Mouse (Mus musculus): ENCODE data around the gene Imp3. TPM values are rescaled to one million over a fixed set of nuclear protein-coding genes. Genes with fewer than 3 reads are reported as not detected.
"Not testable (repeated sequence)": the region's sequence is repeated elsewhere in the genome, so short reads cannot be mapped to it uniquely, and the experiment has no call there.

Gene Imp3
- polyA plus RNA-seq, 1 experiment from 2014 or later = 76.8 TPM

DNA sequence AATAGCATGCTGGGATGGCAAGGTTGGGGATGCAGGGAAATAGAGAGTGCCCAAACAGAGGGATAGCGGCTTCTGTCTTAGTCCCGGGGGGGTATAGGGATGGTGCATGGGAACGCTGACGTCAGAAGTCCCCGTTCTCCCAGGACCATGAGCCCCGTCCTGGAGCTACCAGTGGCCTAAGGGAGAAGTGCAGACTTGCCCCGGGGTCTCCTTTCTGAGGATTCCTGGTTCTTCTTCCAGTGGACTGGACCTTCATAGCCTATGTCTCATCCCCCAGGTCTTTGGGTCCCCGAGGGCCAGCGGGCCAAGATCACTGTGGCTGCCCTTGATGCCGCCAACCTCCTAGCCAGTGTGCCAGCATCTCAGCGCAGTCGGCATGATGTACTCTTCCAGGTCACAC is 40.5 kb upstream of the Imp3 start:
- ATAC-seq (ENCODE audit: insufficient number of reproducible peaks, insufficient read depth, low FRiP score, low read depth) = no peak
- Histone ChIP-seq H3K4me3 (ENCODE audit: low read depth, low read length) (no peak overlapping the region), H3K4me1 (ENCODE audit: control insufficient read depth, insufficient read depth, low read length) (0 out of 2 replicates have a peak, but pooled peaks cover 5% of the 10 kb centered on the region), H3K4me2 (replicated peaks; ENCODE audit: low read depth, low read length) (no peak overlapping the region), H3K27ac (ENCODE audit: low read length) (no peak overlapping the region), H3K9me3 (ENCODE audit: control insufficient read depth, low read depth, low read length) (no peaks in the 10 kb centered on the region), H3K27me3 (ENCODE audit: control insufficient read depth, insufficient read depth, low read length) (no peaks in the 10 kb centered on the region), H3K36me3 (ENCODE audit: control insufficient read depth, insufficient read depth, low read length) (peaks cover 8% of the 10 kb centered on the region), H3K9ac (replicated peaks; ENCODE audit: low read depth, low read length) (no peak overlapping the region)
- 92% methylated on average over 12 of the region's 12 CpGs for WGBS

DNA sequence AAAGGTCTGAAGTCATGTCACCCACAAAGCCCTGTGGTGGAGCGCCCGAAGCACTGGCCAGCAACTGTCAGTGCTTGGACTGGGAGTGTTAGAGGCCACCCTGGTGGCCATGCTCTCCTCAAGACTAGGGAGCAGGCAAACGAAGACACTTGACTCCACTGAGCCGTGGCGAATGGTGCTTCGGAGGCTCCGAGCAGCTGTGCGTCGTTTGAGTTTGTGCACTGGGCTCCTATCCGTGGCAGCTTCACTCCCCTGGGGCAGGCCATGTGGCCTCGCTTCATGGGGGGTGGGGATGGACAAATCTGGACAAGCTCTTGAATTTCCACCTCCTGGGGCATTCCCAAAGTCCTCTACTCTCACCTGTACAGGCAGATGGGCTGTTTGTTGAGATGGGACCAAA is 37.9 kb upstream of the Imp3 start:
- H3K27ac ChIP-seq (ENCODE audit: low read length) = no peak overlapping the region
- no peaks in the 10 kb centered on the region for H3K36me3 ChIP-seq (ENCODE audit: control insufficient read depth, insufficient read depth, low read length)
- ATAC-seq (ENCODE audit: insufficient number of reproducible peaks, insufficient read depth, low FRiP score, low read depth) = no peak
- no peaks in the 10 kb centered on the region for H3K4me1 ChIP-seq (ENCODE audit: control insufficient read depth, insufficient read depth, low read length)
- no peak overlapping the region for H3K9ac ChIP-seq (replicated peaks; ENCODE audit: low read depth, low read length)
- H3K9me3 ChIP-seq (ENCODE audit: control insufficient read depth, low read depth, low read length) = no peaks in the 10 kb centered on the region
- no peak overlapping the region for H3K4me3 ChIP-seq (ENCODE audit: low read depth, low read length)
- WGBS = 83% methylated on average over 11 of the region's 11 CpGs
- H3K4me2 ChIP-seq (replicated peaks; ENCODE audit: low read depth, low read length) = no peak overlapping the region
- no peaks in the 10 kb centered on the region for H3K27me3 ChIP-seq (ENCODE audit: control insufficient read depth, insufficient read depth, low read length)

DNA sequence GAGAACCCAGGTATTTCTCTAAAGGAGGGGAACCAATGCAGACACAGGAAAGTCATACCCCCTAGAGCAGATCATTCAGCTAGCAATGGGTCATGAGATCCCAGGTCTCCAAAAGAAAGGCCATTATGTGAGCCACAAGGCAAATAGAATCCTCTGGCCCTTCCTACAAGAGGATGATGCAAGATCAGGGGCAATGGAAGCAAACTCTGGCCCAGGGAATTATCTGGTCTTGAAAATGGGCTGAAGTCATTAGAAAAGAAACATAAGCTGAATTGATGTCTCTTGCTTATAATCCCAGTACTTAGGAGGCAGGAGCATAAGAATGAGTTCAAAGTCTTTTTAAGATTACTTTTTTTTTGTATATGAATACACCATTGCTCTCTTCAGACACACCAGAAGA is 37.2 kb upstream of the Imp3 start:
- H3K27ac ChIP-seq (ENCODE audit: low read length) = no peak overlapping the region; the same call in 1 of the 2 replicates

DNA sequence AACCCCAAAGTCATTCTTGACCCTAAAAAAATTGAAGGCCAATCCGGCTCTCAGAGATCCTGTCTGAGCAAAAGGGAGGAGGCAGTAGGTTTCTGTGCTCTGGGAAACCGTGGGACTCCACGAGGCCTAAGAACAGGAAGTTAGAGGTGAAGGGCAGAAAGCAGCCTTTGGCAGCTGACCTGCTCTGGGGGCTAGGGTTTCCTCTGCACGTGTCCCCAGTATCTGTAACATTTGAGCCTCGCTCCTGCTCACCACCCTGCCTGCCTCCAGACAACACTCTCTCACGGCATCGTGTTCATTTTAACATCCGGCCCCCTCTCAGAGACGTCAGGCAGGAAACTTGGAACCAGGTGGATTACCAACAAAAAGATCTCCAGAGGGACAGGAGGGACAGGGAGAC is 36.7 kb upstream of the Imp3 start:
- Histone ChIP-seq H3K4me1 (ENCODE audit: control insufficient read depth, insufficient read depth, low read length) (no peaks in the 10 kb centered on the region), H3K4me2 (replicated peaks; ENCODE audit: low read depth, low read length) (no peak overlapping the region), H3K4me3 (ENCODE audit: low read depth, low read length) (no peak overlapping the region), H3K36me3 (ENCODE audit: control insufficient read depth, insufficient read depth, low read length) (no peaks in the 10 kb centered on the region), H3K9ac (replicated peaks; ENCODE audit: low read depth, low read length) (no peak overlapping the region), H3K27ac (ENCODE audit: low read length) (no peak overlapping the region; the same call in 1 of the 2 replicates), H3K9me3 (ENCODE audit: control insufficient read depth, low read depth, low read length) (no peaks in the 10 kb centered on the region), H3K27me3 (ENCODE audit: control insufficient read depth, insufficient read depth, low read length) (no peaks in the 10 kb centered on the region)
- WGBS = 33% methylated on average over 9 of the region's 9 CpGs
- no peak for ATAC-seq (ENCODE audit: insufficient number of reproducible peaks, insufficient read depth, low FRiP score, low read depth)

More for the DNA sequence above, 37.2 kb upstream of the Imp3 start:
- no peak for ATAC-seq (ENCODE audit: insufficient number of reproducible peaks, insufficient read depth, low FRiP score, low read depth)
- no peaks in the 10 kb centered on the region for H3K9me3 ChIP-seq (ENCODE audit: control insufficient read depth, low read depth, low read length)
- H3K4me1 ChIP-seq (ENCODE audit: control insufficient read depth, insufficient read depth, low read length) = no peaks in the 10 kb centered on the region
- no peak overlapping the region for H3K4me3 ChIP-seq (ENCODE audit: low read depth, low read length)
- H3K4me2 ChIP-seq (replicated peaks; ENCODE audit: low read depth, low read length) = no peak overlapping the region
- H3K36me3 ChIP-seq (ENCODE audit: control insufficient read depth, insufficient read depth, low read length) = no peaks in the 10 kb centered on the region
- H3K9ac ChIP-seq (replicated peaks; ENCODE audit: low read depth, low read length) = no peak overlapping the region
- H3K27me3 ChIP-seq (ENCODE audit: control insufficient read depth, insufficient read depth, low read length) = no peaks in the 10 kb centered on the region

DNA sequence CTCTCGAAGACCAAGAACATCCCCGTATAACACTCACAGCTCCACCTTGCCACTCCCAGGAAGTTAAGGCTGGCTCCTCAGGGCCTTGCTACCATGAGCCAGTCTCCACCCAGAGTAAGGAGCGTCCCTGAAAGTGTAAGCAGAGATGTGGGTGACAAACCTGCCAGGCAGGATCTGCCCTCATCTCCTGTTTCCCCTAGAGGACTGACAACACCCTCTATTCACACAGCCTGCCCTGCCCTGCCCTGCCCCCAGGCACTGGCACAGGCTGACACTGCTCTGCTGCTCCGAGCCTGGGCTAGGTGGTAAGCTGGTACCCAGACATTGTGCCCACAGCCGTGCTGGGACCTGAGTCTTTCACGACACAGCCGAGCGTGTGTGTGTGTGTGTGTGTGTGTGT is 36.1 kb upstream of the Imp3 start:
- Histone ChIP-seq H3K36me3 (ENCODE audit: control insufficient read depth, insufficient read depth, low read length) (no peaks in the 10 kb centered on the region), H3K9ac (replicated peaks; ENCODE audit: low read depth, low read length) (no peak overlapping the region), H3K4me3 (ENCODE audit: low read depth, low read length) (no peak overlapping the region), H3K27ac (ENCODE audit: low read length) (0 out of 2 replicates have a peak overlapping the region, but pooled peaks have one; percentile 52), H3K4me1 (ENCODE audit: control insufficient read depth, insufficient read depth, low read length) (no peaks in the 10 kb centered on the region), H3K4me2 (replicated peaks; ENCODE audit: low read depth, low read length) (no peak overlapping the region), H3K27me3 (ENCODE audit: control insufficient read depth, insufficient read depth, low read length) (no peaks in the 10 kb centered on the region), H3K9me3 (ENCODE audit: control insufficient read depth, low read depth, low read length) (no peaks in the 10 kb centered on the region)
- peak; percentile 73 for ATAC-seq (ENCODE audit: insufficient number of reproducible peaks, insufficient read depth, low FRiP score, low read depth)
- WGBS = 58% methylated on average over 7 of the region's 8 CpGs

DNA sequence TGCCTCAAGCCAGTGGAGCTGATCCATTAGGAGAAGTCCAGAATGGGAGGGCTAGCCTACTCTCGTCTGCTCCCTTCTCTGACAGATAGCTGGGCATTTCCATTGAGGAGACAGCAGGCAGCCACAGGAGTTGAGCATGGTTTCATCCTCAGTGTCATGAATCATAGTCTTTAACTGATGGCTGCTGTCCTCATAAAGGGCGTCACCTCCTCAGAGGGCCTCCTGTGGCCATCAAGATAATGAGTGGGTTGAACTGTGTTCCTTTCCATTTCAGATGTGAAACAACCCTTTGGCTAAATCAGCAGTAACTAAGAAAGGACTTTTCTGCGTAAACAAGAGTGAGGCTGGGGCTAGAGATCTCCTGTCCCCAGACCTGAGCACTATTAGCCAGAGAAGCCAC is 33.6 kb upstream of the Imp3 start:
- no peaks in the 10 kb centered on the region for H3K9me3 ChIP-seq (ENCODE audit: control insufficient read depth, low read depth, low read length)
- no peak overlapping the region for H3K9ac ChIP-seq (replicated peaks; ENCODE audit: low read depth, low read length)
- H3K36me3 ChIP-seq (ENCODE audit: control insufficient read depth, insufficient read depth, low read length) = no peaks in the 10 kb centered on the region
- H3K27me3 ChIP-seq (ENCODE audit: control insufficient read depth, insufficient read depth, low read length) = no peaks in the 10 kb centered on the region
- 84% methylated on average over 3 of the region's 3 CpGs for whole genome bisulfite sequencing
- ATAC-seq (ENCODE audit: insufficient number of reproducible peaks, insufficient read depth, low FRiP score, low read depth) = no peak
- no peak overlapping the region for H3K27ac ChIP-seq (ENCODE audit: low read length)
- H3K4me1 ChIP-seq (ENCODE audit: control insufficient read depth, insufficient read depth, low read length) = no peaks in the 10 kb centered on the region
- H3K4me2 ChIP-seq (replicated peaks; ENCODE audit: low read depth, low read length) = no peak overlapping the region
- H3K4me3 ChIP-seq (ENCODE audit: low read depth, low read length) = no peak overlapping the region

DNA sequence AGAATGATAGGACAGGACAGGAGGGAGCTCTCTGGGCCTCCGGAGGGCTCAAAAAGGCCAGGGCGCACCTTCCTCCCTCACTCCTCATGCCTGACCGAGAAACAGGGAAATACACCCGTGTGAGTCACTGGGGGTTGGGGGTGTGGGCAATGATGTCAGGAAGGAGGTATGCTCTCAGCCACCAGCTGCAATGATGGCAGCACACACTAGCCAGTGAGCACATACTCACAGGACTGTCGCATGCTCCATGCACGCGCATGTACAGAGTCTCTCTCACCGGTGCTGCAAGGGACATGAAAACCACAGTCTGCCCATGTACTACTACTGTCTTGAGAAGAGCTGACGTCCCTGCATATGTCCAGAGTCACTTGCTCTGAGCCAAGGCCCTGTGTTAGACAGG is 29.7 kb upstream of the Imp3 start:
- 77% methylated on average over 9 of the region's 9 CpGs for WGBS
- Histone ChIP-seq H3K27me3 (ENCODE audit: control insufficient read depth, insufficient read depth, low read length) (no peaks in the 10 kb centered on the region), H3K4me2 (replicated peaks; ENCODE audit: low read depth, low read length) (no peak overlapping the region), H3K36me3 (ENCODE audit: control insufficient read depth, insufficient read depth, low read length) (no peaks in the 10 kb centered on the region), H3K4me1 (ENCODE audit: control insufficient read depth, insufficient read depth, low read length) (no peaks in the 10 kb centered on the region), H3K4me3 (ENCODE audit: low read depth, low read length) (no peak overlapping the region), H3K27ac (ENCODE audit: low read length) (no peak overlapping the region), H3K9ac (replicated peaks; ENCODE audit: low read depth, low read length) (no peak overlapping the region), H3K9me3 (ENCODE audit: control insufficient read depth, low read depth, low read length) (no peaks in the 10 kb centered on the region)
- ATAC-seq (ENCODE audit: insufficient number of reproducible peaks, insufficient read depth, low FRiP score, low read depth) = no peak

DNA sequence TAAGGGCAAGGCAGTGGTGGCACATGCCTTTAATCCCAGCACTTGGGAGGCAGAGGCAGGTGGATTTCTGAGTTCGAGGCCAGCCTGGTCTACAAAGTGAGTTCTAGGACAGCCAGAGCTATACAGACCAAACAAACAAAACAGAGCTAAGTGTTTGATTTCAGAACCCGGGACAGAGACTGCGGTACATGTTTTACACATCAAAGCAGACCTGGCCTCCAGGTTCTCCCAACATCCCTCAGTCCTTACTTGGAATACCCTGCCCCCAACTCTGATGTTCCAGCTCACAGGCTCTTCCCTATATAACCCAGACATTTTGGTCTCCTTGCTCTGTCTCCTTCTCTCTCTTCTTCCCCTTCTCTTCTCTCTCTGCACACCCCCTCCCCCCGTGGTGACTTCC is 27.3 kb upstream of the Imp3 start:
- H3K27me3 ChIP-seq (ENCODE audit: control insufficient read depth, insufficient read depth, low read length); H3K9me3 ChIP-seq (ENCODE audit: control insufficient read depth, low read depth, low read length); H3K4me3 ChIP-seq (ENCODE audit: low read depth, low read length); H3K27ac ChIP-seq (ENCODE audit: low read length); H3K9ac ChIP-seq (replicated peaks; ENCODE audit: low read depth, low read length); H3K36me3 ChIP-seq (ENCODE audit: control insufficient read depth, insufficient read depth, low read length); H3K4me1 ChIP-seq (ENCODE audit: control insufficient read depth, insufficient read depth, low read length); H3K4me2 ChIP-seq (replicated peaks; ENCODE audit: low read depth, low read length); ATAC-seq (ENCODE audit: insufficient number of reproducible peaks, insufficient read depth, low FRiP score, low read depth): not testable (repeated sequence)
- 35% methylated on average over 4 of the region's 4 CpGs for WGBS

DNA sequence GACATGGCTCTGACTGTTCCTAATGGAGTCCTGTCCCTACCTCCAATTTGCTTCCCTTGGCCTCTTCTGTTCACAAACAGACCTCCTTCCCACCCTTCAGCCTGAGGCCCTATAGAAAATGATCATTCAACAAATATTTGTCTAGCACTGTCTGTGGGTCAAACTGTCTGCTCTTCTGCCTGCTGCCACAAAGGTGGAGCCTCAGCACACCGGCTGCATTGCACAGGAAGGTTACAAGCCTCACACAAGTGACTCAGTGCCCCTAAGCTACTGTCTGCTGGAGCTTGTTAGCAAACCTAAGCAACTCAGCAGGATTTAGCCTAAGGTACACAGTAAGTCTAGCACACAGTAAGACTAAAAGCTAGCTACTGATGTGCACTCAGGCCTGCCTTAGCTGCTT is 26.3 kb upstream of the Imp3 start:
- Histone ChIP-seq H3K9ac (replicated peaks; ENCODE audit: low read depth, low read length) (no peak overlapping the region), H3K27me3 (ENCODE audit: control insufficient read depth, insufficient read depth, low read length) (no peaks in the 10 kb centered on the region), H3K36me3 (ENCODE audit: control insufficient read depth, insufficient read depth, low read length) (peaks cover 5% of the 10 kb centered on the region; the same call in 1 of the 2 replicates), H3K9me3 (ENCODE audit: control insufficient read depth, low read depth, low read length) (no peaks in the 10 kb centered on the region), H3K4me2 (replicated peaks; ENCODE audit: low read depth, low read length) (no peak overlapping the region), H3K4me3 (ENCODE audit: low read depth, low read length) (no peak overlapping the region), H3K4me1 (ENCODE audit: control insufficient read depth, insufficient read depth, low read length) (no peaks in the 10 kb centered on the region), H3K27ac (ENCODE audit: low read length) (no peak overlapping the region)
- ATAC-seq (ENCODE audit: insufficient number of reproducible peaks, insufficient read depth, low FRiP score, low read depth) = no peak
- 35% methylated on average over 1 of the region's 1 CpGs for WGBS

Measured in stomach, embryonic 14.5 days (tissue).